Mouse (Mus musculus): ENCODE data around the gene Spata25.
"Not testable (repeated sequence)": the region's sequence is repeated elsewhere in the genome, so short reads cannot be mapped to it uniquely, and the experiment has no call there.

Spata25 gene

GRCm38 (mm10) chr2:164828437-164828836 lies at the start of gene Spata25:
Spata25 (minus strand) TSS chr2:164828537.
- no peak for DNase-seq (ENCODE audit: low spot score)

DNA sequence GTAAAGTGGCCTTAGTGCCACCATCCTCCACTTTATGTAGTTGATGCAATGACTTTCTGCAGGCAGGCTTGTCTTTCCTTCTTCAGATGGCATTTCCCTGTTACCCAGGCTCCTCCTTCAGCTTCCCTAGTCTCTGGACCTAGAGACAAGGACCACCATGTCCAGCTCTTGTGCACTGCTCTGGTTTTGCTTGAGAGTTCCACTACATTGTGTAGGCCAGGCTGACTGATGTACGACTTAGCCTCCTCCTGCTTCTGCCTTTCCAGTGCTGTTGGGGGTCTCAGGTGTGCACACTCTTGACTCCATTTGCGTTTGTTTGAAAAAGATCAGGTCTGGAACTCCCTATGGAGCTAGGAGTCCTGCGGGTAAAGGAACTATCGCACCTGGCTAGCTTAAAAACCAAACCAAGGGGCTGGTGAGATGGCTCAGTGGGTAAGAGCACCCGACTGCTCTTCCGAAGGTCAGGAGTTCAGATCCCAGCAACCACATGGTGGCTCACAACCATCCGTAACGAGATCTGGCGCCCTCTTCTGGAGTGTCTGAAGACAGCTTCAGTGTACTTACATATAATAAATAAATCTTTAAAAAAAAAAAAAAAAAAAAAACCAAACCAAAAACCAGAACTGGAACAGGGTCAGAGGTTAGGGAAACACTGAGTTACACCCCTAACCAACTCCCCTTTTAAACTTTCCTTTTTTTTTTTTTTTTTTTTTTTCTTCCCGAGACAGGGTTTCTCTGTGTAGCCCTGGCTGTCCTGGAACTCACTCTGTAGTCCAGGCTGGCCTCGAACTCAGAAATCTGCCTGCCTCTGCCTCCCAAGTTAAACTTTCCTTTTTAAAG lies 49.3 kb upstream of the Spata25 start:
- not testable (repeated sequence) for DNase-seq (ENCODE audit: low spot score)

GRCm38 (mm10) chr2:164875648-164876047 lies 47.3 kb upstream of the Spata25 start:
- DNase-seq (ENCODE audit: low spot score), result not testable (repeated sequence)

GRCm38 (mm10) chr2:164874239-164874769 lies 46.0 kb upstream of the Spata25 start:
- no peak for DNase-seq (ENCODE audit: low spot score)

DNA sequence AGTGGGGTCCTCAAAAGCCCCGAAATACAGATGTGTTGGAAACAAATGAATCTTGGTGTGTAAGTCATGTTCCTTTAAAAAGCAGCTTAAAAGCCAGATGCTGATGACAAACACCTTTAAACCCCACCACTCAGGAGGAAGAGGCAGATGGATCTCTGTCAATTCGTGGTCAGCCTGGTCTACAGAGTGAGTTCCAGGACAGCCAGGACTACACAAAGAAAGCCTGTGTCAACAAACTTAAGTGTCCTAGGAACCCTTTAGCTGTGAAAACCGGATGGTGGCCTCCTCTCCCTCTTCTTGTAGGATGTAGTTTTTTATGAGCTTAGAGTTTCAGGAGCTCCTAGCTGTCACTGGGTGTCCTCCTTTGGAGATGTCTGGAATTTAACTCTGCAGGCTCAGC lies 45.3 kb upstream of the Spata25 start:
- DNase-seq (ENCODE audit: low spot score), result no peak

GRCm38 (mm10) chr2:164871602-164872303 lies 43.4 kb upstream of the Spata25 start:
- DNase-seq (ENCODE audit: low spot score), result no peak

DNA sequence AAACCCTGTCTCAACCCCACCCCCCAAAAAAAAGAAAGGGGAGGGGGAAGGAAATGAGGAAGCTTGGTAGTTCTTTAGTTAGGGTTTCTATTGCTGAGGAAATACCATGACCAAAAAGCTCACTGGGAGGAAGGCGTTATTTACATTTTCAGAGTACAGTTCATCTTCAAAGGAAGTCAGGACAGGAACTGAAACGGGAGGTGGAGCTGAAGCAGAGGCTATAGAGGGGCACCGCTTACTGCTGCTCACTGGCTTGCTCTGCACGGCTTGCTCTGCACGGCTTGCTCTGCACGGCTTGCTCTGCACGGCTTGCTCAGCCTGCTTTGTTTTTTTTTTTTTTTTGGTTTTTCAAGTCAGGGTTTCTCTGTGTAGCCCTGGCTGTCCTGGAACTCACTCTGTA lies 40.2 kb upstream of the Spata25 start:
- DNase-seq (ENCODE audit: low spot score), result no peak

GRCm38 (mm10) chr2:164867566-164867965 lies 39.2 kb upstream of the Spata25 start:
- no peak for DNase-seq (ENCODE audit: low spot score)

DNA sequence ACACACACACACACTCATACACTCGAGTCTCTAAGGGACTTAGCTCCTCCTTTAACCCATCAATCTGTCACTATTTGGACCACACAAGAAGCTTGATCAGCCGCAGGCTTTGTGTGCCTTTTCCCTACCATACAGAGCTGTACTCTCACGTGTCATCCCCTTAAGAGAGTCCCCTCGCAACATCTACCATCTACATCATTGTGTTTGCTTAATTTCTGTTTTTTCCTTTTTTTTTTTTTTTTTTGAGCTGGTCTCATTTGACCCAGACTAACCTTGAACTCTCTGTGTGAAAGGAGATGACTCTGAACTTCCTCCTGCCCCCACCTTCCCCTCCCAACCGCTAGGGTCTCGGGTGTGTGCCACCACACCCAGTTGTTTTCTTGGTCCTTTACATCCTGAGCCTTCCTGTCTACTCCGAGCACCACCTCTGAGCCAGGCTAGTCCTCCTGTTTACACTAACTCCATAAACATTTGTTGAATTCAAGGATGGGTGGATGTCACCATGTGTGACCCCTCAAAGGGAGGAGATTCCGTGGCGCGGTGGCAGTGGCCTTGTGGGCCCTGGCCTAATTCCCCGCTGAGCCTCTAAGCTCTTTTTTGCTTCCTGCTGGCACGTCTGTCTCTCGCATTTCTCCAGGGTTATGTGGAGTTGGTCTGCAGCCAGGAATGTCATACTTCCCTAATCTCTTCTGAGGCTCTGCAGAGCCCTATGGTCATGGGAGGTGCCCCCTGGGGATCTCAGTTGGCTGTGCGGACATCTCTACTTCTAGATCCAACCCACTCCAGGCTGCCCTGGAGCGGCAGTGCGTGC lies 38.6 kb upstream of the Spata25 start:
- DNase-seq (ENCODE audit: low spot score), result no peak

DNA sequence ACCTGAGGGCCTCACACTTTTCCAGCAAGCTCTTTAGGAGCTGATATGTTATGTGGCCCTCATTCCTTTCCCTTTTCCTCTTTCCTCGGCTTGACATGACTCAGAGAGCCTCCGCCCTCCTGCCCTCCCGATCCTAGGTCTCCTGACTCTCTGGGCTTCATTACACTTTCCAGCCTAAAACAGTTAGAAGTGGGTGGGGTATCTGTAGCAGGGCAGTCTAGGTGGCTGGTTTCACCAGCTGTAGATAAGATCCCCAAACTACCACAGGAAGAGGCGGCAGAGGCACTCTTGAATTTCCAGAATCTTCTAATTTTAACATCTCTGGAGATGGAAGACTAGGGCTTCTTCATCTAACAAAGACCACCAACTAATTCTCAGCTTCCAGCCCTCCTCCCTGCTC lies 36.3 kb upstream of the Spata25 start:
- no peak for DNase-seq (ENCODE audit: low spot score)

DNA sequence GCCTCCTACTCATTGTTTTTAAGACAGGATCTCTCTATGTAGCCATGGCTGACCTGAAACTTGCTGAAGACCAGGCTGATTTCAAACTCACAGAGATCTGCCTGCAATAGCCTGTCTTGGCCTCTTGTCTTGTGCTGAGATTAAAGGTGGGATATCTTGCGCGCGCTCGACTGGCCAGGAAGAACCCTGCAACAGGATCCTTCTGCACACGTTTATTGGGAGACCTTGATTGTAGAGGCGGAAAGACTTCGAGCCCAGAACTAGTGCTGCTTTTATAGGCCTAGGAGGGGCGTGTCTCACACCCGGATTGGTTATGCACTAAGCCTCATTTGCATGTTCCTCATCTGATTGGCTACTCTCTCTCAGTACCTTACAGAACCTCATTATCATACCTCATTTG lies 35.1 kb upstream of the Spata25 start:
- not testable (repeated sequence) for DNase-seq (ENCODE audit: low spot score)

DNA sequence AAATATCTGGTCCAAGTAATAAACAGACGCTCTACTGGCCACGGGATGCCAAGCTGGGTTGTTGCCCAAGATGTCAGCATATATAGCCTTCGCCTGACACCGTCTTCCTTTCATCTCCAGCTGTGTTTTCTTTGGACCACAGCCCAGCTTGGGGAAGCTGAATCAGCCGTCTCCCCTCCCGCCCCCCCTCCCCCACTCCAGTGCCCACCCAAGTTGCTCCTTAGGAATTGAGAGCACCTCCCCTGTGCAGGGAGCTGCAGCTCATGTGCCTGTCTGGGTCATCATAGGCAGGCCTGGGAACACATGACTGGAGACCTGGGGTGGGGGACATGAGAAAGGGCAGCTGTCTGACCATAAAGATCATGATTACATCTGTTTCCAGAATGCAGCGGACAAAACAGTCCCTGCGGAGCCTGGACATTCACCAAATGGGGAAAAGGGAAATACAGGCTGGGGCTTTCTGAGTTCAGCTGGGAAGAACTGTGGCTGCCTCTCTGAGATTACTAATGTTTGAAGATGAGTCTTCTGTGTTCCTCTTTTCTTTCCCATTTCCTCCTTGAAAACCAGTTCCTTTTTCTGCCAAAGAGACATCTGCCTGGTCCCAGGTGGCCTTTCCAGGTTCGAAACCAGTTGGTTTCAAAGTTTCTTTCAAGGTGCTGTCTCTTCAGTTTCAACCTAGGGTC lies 34.0 kb upstream of the Spata25 start:
- no peak for DNase-seq (ENCODE audit: low spot score)

- DNase-seq (ENCODE audit: low spot score), result no peak
Observed at GRCm38 (mm10) chr2:164861094-164861493, 32.8 kb upstream of the Spata25 start.

DNA sequence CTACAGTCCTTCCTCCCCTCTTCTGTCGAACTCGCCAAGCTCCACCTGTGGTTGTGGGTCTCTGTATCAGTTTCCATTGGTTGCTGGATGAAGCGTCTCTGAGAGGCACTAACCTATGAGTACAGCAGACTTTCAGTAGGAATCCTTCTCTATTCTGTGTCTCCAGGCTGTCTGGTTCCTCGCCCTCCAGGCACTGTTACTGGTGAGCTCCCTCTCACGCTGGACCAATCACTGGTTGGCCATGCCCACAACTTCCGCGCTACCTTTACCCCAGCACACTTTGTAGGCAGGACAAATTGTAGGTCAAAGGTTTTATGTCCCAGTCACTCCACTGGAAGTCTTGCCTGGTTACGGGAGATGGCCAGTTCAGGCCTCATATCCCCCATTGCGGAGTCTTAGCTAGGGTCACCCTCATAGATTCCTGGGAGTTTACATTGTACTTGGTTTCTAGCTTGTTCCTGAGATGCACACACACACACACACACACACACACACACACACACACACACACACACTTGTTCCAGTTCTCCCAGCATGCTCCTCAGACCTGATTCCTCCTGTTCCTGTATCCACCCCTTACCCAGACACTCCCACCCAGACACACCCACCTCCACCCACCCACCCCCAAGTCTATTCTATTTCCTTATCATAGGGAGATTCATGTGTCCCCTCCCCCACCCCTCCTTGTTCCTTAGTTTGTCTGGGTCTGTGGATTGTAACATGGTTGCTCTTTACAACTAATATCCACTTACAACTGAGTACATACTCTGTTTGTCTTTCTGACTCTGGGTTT lies 31.5 kb upstream of the Spata25 start:
- no peak for DNase-seq (ENCODE audit: low spot score)

- no peak for DNase-seq (ENCODE audit: low spot score)
Observed at GRCm38 (mm10) chr2:164859155-164859554, 30.8 kb upstream of the Spata25 start.

DNA sequence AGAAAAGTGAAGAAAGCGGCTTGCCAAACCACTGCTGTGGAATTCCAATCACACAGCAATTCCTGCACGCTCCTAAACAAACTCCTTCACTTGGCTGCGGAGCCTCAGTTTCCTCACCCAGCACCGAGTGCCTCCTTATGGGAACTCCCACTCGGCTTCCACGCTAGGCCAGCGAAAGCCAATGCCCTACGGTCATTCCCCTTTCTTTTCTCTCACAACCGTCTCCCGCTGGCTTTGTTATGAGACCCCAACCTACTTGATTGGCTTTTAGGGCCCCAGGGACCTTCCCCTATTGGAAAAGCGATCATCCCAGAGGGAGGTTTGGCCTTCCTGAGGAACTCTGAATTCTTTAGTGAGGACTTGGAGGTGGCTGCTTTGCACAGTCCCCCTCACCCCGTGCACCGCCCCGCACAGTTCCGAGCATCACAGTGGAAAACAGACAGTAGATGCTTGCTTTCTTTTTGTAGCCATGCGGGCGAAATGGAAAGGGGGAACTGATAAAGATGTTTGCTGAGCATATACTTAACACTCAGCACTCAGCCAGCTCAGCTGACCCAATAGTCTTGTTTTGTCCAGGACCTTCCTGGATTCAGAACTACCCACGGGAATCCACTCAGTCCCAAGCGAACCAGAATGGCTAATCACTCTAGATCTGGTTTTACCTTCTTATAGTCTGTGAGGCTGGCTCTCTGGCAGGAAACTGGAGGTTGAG lies 29.7 kb upstream of the Spata25 start:
- DNase-seq (ENCODE audit: low spot score), result no peak

- DNase-seq (ENCODE audit: low spot score), result peak; percentile 67
Observed at GRCm38 (mm10) chr2:164857101-164857821, 28.9 kb upstream of the Spata25 start, which contains the start of gene Pltp. Pltp (minus strand) TSS chr2:164857711.

DNA sequence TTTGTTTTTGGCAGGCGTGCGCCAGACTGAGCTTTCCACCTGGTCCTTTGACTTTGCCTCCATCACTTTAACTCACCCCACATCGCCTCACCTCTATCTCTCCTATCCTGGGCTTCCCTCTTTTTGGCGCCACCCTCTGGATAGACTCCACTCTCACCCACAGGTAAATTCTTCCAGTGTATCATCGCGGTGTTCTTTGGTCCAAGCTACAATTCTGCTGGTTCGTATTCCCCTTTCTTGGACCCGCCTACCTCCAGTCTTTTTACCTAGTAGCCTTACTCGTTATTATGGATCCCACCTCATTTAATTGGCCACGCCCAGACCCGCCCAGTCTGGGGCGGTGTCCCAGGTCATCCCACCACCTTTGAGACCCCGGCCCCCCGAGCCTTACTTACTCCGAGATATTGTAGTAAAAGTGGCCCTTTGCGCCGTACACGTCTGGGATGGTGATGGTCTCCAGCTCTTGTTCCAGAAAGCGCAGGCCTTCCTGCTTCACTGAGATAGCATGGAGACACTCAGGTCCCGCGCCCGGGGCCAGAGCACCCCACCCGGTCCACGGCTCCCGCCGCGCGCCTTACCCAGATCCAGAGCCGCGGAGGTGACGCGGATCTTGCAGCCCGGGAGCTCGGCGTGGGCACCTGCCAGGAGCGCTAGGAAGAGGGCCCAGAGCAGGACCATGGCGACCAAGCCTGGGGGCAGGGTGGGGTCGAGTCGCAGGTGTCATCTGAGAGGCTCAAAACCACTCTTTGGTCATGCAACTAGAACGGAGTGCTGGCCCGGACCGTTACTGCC lies 28.2 kb upstream of the Spata25 start:
- DNase-seq (ENCODE audit: low spot score), result peak; percentile 18

GRCm38 (mm10) chr2:164855572-164855971 lies 27.2 kb upstream of the Spata25 start:
- DNase-seq (ENCODE audit: low spot score), result not testable (repeated sequence)
